ENCODE assay signal across 8 mouse cellular contexts in the genomic region with DNA sequence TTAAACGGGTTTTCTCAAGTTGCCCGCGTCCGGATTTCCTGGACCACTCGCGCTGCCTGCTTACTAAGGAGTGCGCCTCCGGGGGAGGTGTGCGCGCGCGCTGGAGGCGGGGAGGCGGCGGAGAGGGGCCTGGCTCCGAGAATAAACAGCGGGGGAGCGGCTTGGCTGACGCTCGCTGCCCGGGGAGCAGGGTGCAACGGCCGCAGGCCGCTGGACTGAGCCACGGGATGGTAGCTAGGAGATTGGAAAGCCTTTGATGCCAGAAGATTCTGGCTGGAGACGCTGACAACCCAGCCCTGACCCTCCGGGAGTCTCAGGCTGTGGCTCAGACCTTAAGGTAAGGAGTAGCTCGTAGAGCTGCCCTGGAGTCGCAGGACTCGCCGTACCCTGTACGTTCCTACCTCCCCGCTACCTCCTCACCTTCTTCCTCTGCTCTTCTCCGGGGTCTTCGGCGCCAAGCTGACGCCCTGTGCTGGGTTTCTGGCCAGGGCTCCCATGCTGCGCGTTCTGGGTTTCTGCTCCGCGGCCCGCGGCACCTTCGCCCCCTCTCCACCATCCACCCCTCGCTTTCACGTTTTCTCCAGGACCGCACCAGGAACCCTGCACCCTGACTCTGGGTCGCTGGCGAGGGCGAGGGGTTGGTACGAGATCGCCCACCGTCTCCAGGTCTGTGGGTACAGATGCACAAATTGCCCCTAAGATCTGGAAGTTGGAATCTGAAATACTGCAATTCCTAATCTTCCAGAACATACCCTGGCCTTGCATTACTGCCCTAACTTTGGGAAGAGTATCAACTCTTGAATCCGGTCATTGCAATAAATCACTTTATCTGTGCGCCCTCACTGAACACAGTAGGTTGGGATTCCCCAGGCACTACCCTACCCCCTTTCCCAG. TPM values are rescaled to one million over a fixed set of nuclear protein-coding genes. Genes with fewer than 3 reads are reported as not detected.
DNase-seq lines count a peak whose midpoint lies in the region; ATAC-seq and TF ChIP-seq lines count a peak whose summit lies in the region.

Gene Rnf144b (plus strand): TSS at position 120 of the 894 bp plus-strand sequence.

- TF ChIP-seq CTCF in midbrain, postnatal 0 days (IDR thresholded peaks at IDR 0.05): no peak

- H3K36me3 ChIP-seq in erythroblast, embryonic 14.5 days (ENCODE audit: control insufficient read depth): peaks cover 13% of the 10 kb centered on the region
- no peaks in the 10 kb centered on the region for H3K36me3 ChIP-seq in kidney, embryonic 15.5 days
- no peaks in the 10 kb centered on the region for H3K36me3 ChIP-seq in liver, embryonic 11.5 days (ENCODE audit: control insufficient read depth, insufficient read depth, low read length)
- no peaks in the 10 kb centered on the region for H3K36me3 ChIP-seq in midbrain, postnatal 0 days (ENCODE audit: insufficient read depth, low read length)

- peaks cover 59% of the 10 kb centered on the region for H3K4me1 ChIP-seq in erythroblast, embryonic 14.5 days (ENCODE audit: control insufficient read depth)
- H3K4me1 ChIP-seq in kidney, embryonic 15.5 days: peaks cover 29% of the 10 kb centered on the region
- H3K4me1 ChIP-seq in liver, embryonic 11.5 days (replicated peaks; ENCODE audit: control insufficient read depth, insufficient read depth, low read length): no peaks in the 10 kb centered on the region
- no peaks in the 10 kb centered on the region for H3K4me1 ChIP-seq in midbrain, postnatal 0 days (ENCODE audit: insufficient read depth, low read length)

- under 1% methylated on average over 55 of the region's 55 CpGs for WGBS in kidney, embryonic 15.5 days
- WGBS in liver, embryonic 11.5 days: 3% methylated on average over 55 of the region's 55 CpGs
- 3% methylated on average over 55 of the region's 55 CpGs for WGBS in midbrain, postnatal 0 days

- peaks cover 67% of the 10 kb centered on the region for H3K27me3 ChIP-seq in erythroblast, embryonic 14.5 days (ENCODE audit: control insufficient read depth)
- peaks cover 15% of the 10 kb centered on the region for H3K27me3 ChIP-seq in kidney, embryonic 15.5 days
- peaks cover 34% of the 10 kb centered on the region for H3K27me3 ChIP-seq in liver, embryonic 11.5 days (replicated peaks; ENCODE audit: control insufficient read depth, insufficient read depth, low read length)
- H3K27me3 ChIP-seq in midbrain, postnatal 0 days (ENCODE audit: insufficient read depth, low read length): no peaks in the 10 kb centered on the region

- peaks cover 2% of the 10 kb centered on the region for H3K9me3 ChIP-seq in erythroblast, embryonic 14.5 days (ENCODE audit: control insufficient read depth, low read length)
- H3K9me3 ChIP-seq in kidney, embryonic 15.5 days (replicated peaks): no peaks in the 10 kb centered on the region
- H3K9me3 ChIP-seq in liver, embryonic 11.5 days (ENCODE audit: control insufficient read depth, low read length): no peaks in the 10 kb centered on the region
- no peaks in the 10 kb centered on the region for H3K9me3 ChIP-seq in midbrain, postnatal 0 days (ENCODE audit: low read length)

- peak; percentile 59 for DNase-seq in embryo, embryonic 10 days (ENCODE audit: low spot score)
- peak; percentile 92 for DNase-seq in heart, adult 11 months
- DNase-seq in liver, embryonic 11.5 days (ENCODE audit: low spot score): peak; percentile 53
- peak; percentile 5 for DNase-seq in midbrain, postnatal 0 days (ENCODE audit: low spot score)
- DNase-seq in testis, postnatal 14 days (ENCODE audit: low spot score): peak; percentile 64

- H3K4me2 ChIP-seq in kidney, embryonic 15.5 days: peak within 1 kb of the TSS; percentile 99
- peak within 1 kb of the TSS; percentile 86 for H3K4me2 ChIP-seq in liver, embryonic 11.5 days
- peak within 1 kb of the TSS; percentile 95 for H3K4me2 ChIP-seq in midbrain, postnatal 0 days (ENCODE audit: low read depth, low read length, poor library complexity, severe bottlenecking)

- 0 out of 2 replicates have a peak within 1 kb of the TSS, but pooled peaks have one; percentile 4 for H3K27ac ChIP-seq in kidney, embryonic 15.5 days
- H3K27ac ChIP-seq in liver, embryonic 11.5 days (ENCODE audit: low read depth, low read length): no peak within 1 kb of the TSS
- H3K27ac ChIP-seq in midbrain, postnatal 0 days (ENCODE audit: low read depth, low read length): no peak within 1 kb of the TSS

- peak within 1 kb of the TSS; percentile 55 for H3K9ac ChIP-seq in kidney, embryonic 15.5 days
- H3K9ac ChIP-seq in liver, embryonic 11.5 days (ENCODE audit: low read depth, low read length): peak within 1 kb of the TSS; percentile 53
- H3K9ac ChIP-seq in midbrain, postnatal 0 days (replicated peaks; ENCODE audit: low read length, poor library complexity, severe bottlenecking): peak within 1 kb of the TSS; percentile 51

- peak within 1 kb of the TSS; percentile 84 for H3K4me3 ChIP-seq in erythroblast, embryonic 14.5 days (replicated peaks)
- H3K4me3 ChIP-seq in kidney, embryonic 15.5 days (replicated peaks): peak within 1 kb of the TSS; percentile 58
- H3K4me3 ChIP-seq in liver, embryonic 11.5 days (ENCODE audit: low read depth, low read length): peak within 1 kb of the TSS; percentile 52
- H3K4me3 ChIP-seq in midbrain, postnatal 0 days (ENCODE audit: low read depth, low read length): peak within 1 kb of the TSS; percentile 51

- ATAC-seq in erythroblast, adult 5-6 weeks (replicated peaks; ENCODE audit: low FRiP score, poor library complexity, severe bottlenecking): no peak
- peak; percentile 55; the same call in 1 of the 2 replicates for ATAC-seq in kidney, embryonic 15.5 days (replicated peaks; ENCODE audit: low FRiP score)
- ATAC-seq in liver, embryonic 11.5 days (replicated peaks; ENCODE audit: low FRiP score): 0 out of 2 replicates have a peak, but pooled peaks have one; percentile 12
- ATAC-seq in midbrain, postnatal 0 days (ENCODE audit: low FRiP score): no peak; the same call in 1 of the 2 replicates

RNA-seq across cellular contexts. Expression of gene Rnf144b, which starts in this region (rescaled TPM):
- 0.05 TPM in 1 of 2 replicates, not detected in the other for polyA plus RNA-seq in erythroblast, embryonic 14.5 days (2012)
- total RNA-seq in erythroblast, adult 5-6 weeks (2015; ENCODE audit: low replicate concordance): 2.5 and 6.7 TPM in 2 replicates
- 3.1 and 4.9 TPM in 2 replicates for total RNA-seq in erythroblast, adult 5-6 weeks (2017; ENCODE audit: low replicate concordance)
- polyA plus RNA-seq in kidney, embryonic 15.5 days (2015; fragmentation: Nextera tagmentation; extraction: Ambion mirVana): 0.69 and 0.71 TPM in 2 replicates
- 0.55 and 0.90 TPM in 2 replicates for polyA plus RNA-seq in liver, embryonic 11.5 days (2014; fragmentation: Nextera tagmentation; extraction: Ambion mirVana)
- 4.1 TPM in 2 replicates for total RNA-seq in midbrain, postnatal 0 days (2014; rRNA removed)
- 1.8 and 1.9 TPM in 2 replicates for polyA plus RNA-seq in midbrain, postnatal 0 days (2015; fragmentation: Nextera tagmentation; extraction: Ambion mirVana)

Comparison
In these comparisons a context has a peak if more than half of its experiments do, and no peak if none do; other contexts are left out.
1. Peak in ATAC-seq, H3K4me3 ChIP-seq, H3K27ac ChIP-seq, H3K9ac ChIP-seq and H3K4me2 ChIP-seq in kidney, embryonic 15.5 days; RNA of the gene not detected or under 1 TPM.
2. Peak in DNase-seq, ATAC-seq, H3K4me3 ChIP-seq, H3K9ac ChIP-seq and H3K4me2 ChIP-seq in liver, embryonic 11.5 days; RNA of the gene not detected or under 1 TPM.
3. DNase-seq: peak in every context shown above with its lines; median percentile 92 in heart, adult 11 months; 64 in testis, postnatal 14 days; 59 in embryo, embryonic 10 days; 53 in liver, embryonic 11.5 days; 5 in midbrain, postnatal 0 days.